Mouse (Mus musculus): ENCODE measurements around the gene Trim6. TPM values are rescaled to one million over a fixed set of nuclear protein-coding genes. Genes with fewer than 3 reads are reported as not detected.
A peak's percentile ranks its signal among the peaks of the same experiment; 100 is the strongest.

Trim6 gene
- total and polyA plus RNA-seq, 3 experiments, result 0.05 to 0.23 TPM; not detected in 1

DNA sequence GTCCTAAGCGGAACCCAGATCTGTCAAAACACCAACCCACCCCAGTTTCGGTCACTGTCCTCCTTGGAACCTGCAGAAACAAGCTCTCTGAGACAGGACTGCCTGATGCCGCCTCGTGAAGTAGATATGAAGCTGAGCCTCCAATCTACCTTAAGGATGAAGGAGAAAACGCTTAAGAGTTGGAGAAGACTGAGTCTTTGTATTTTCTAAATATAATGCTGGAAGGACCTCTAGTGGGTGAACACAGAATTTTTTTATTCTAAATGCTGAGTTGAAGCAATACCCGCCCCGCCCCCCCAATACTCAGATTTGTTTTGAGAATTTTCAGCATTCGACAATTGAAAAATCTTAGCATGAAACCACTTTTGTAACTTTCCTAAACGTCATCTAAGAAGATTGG lies 27.3 kb upstream of the Trim6 start:
- no peaks in the 10 kb centered on the region for H3K36me3 ChIP-seq (replicated peaks)
- no peak for ATAC-seq (ENCODE audit: extremely low read depth, insufficient number of reproducible peaks, low FRiP score, poor library complexity, severe bottlenecking)
- DNase-seq (ENCODE audit: low spot score), result no peak
- H3K27me3 ChIP-seq (ENCODE audit: insufficient read depth, low read length), result peaks cover 3% of the 10 kb centered on the region
- H3K4me3 ChIP-seq (ENCODE audit: low read depth, low read length), result no peak overlapping the region
- no peaks in the 10 kb centered on the region for H3K9me3 ChIP-seq (replicated peaks)
- TF ChIP-seq POLR2AphosphoS5 (IDR thresholded peaks at IDR 0.05; ENCODE audit: insufficient replicate concordance, low read depth, low read length) (no peak), GATA2 (IDR thresholded peaks at IDR 0.05; ENCODE audit: borderline replicate concordance, low read depth, low read length) (no peak), GATA1 (IDR thresholded peaks at IDR 0.05; ENCODE audit: borderline replicate concordance, low read length) (no peak), CTCF (IDR thresholded peaks at IDR 0.05; ENCODE audit: low read depth, low read length) (no peak), TAL1 (conservative IDR thresholded peaks at IDR 0.05; ENCODE audit: low read depth, low read length) (no peak)
- H3K4me1 ChIP-seq (ENCODE audit: insufficient read depth, low read depth, low read length), result no peaks in the 10 kb centered on the region

DNA sequence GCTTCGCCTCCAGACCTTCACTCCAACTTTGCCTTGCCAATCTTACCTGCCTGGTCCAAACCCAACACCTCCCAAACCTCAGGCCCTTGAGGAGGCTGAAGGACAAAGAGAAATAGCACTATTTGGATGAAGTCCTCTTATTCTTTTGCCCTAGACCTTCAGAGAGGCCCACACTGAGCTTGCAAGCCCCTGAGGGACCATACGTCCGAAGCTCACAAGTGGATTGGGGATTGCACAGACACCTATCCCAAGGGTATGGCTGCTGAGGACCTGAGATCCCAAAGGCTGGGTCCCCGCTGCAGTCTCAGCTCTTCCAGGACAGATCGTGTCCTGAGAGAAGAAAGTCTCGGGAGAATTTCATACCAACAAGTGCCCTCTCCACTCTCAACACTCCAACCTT lies 22.7 kb upstream of the Trim6 start, which contains the start of gene Olfr649:
Gene Olfr649 (minus strand): TSS at position 101 of the 400 bp plus-strand sequence.
- Histone ChIP-seq H3K9me3 (replicated peaks) (no peaks in the 10 kb centered on the region), H3K27me3 (ENCODE audit: insufficient read depth, low read length) (peaks cover 3% of the 10 kb centered on the region), H3K36me3 (replicated peaks) (no peaks in the 10 kb centered on the region), H3K4me1 (ENCODE audit: insufficient read depth, low read depth, low read length) (no peaks in the 10 kb centered on the region), H3K4me3 (ENCODE audit: low read depth, low read length) (no peak within 1 kb of the TSS)
- TF ChIP-seq GATA2 (IDR thresholded peaks at IDR 0.05; ENCODE audit: borderline replicate concordance, low read depth, low read length), result no peak
- no peak for TF ChIP-seq GATA1 (IDR thresholded peaks at IDR 0.05; ENCODE audit: borderline replicate concordance, low read length)
- TF ChIP-seq TAL1 (conservative IDR thresholded peaks at IDR 0.05; ENCODE audit: low read depth, low read length), result no peak
- no peak for TF ChIP-seq CTCF (IDR thresholded peaks at IDR 0.05; ENCODE audit: low read depth, low read length)
- TF ChIP-seq POLR2AphosphoS5 (IDR thresholded peaks at IDR 0.05; ENCODE audit: insufficient replicate concordance, low read depth, low read length), result no peak
- no peak for DNase-seq (ENCODE audit: low spot score)
- ATAC-seq (ENCODE audit: extremely low read depth, insufficient number of reproducible peaks, low FRiP score, poor library complexity, severe bottlenecking), result no peak

DNA sequence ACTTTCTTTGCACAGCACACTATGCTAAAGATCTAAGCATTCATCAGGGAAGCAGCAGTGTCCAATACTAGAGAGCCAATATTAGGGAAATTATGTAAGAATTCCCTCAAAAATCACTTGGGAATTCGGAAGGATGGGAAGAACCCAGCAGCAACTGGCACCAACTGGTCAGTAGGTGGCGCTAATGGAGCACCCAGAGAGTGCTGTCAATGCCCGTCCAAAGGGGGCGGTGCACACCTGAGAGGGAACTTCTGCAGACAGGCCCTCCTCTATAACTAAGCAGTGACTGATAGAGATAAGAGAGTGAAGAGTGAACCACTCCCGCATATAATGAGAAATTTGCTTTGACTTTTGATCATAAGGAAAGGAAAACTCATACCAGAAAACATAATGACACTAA lies 18.8 kb upstream of the Trim6 start:
- DNase-seq (ENCODE audit: low spot score), result peak; percentile 32

DNA sequence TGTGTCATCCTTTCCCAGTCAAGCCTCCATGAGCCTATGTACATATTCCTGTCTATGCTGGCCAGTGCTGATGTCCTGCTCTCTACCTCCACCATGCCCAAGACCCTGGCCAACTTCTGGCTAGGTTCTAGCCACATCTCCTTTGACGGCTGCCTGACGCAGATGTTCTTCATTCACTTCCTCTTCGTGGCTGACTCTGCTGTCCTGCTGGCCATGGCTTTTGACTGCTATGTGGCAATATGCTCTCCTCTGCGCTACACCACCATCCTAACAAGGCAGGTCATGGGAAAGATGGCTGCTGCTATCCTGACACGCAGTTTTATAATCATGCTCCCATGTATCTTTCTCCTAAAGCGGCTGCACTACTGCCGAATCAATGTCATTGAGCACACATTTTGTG lies 12.4 kb upstream of the Trim6 start:
- Histone ChIP-seq H3K9me3 (replicated peaks) (no peaks in the 10 kb centered on the region), H3K27me3 (ENCODE audit: insufficient read depth, low read length) (peaks cover 18% of the 10 kb centered on the region), H3K4me1 (ENCODE audit: insufficient read depth, low read depth, low read length) (no peaks in the 10 kb centered on the region), H3K4me3 (ENCODE audit: low read depth, low read length) (no peak overlapping the region), H3K36me3 (replicated peaks) (no peaks in the 10 kb centered on the region)
- no peak for TF ChIP-seq TAL1 (conservative IDR thresholded peaks at IDR 0.05; ENCODE audit: low read depth, low read length)
- no peak for TF ChIP-seq GATA1 (IDR thresholded peaks at IDR 0.05; ENCODE audit: borderline replicate concordance, low read length)
- TF ChIP-seq GATA2 (IDR thresholded peaks at IDR 0.05; ENCODE audit: borderline replicate concordance, low read depth, low read length), result no peak
- no peak for TF ChIP-seq POLR2AphosphoS5 (IDR thresholded peaks at IDR 0.05; ENCODE audit: insufficient replicate concordance, low read depth, low read length)
- TF ChIP-seq CTCF (IDR thresholded peaks at IDR 0.05; ENCODE audit: low read depth, low read length), result no peak
- no peak for DNase-seq (ENCODE audit: low spot score)
- ATAC-seq (ENCODE audit: extremely low read depth, insufficient number of reproducible peaks, low FRiP score, poor library complexity, severe bottlenecking), result no peak

More for the DNA sequence above, 18.8 kb upstream of the Trim6 start:
- Histone ChIP-seq H3K4me3 (ENCODE audit: low read depth, low read length) (no peak overlapping the region), H3K4me1 (ENCODE audit: insufficient read depth, low read depth, low read length) (no peaks in the 10 kb centered on the region), H3K27me3 (ENCODE audit: insufficient read depth, low read length) (peaks cover 21% of the 10 kb centered on the region), H3K36me3 (replicated peaks) (no peaks in the 10 kb centered on the region), H3K9me3 (replicated peaks) (no peaks in the 10 kb centered on the region)
- TF ChIP-seq CTCF (IDR thresholded peaks at IDR 0.05; ENCODE audit: low read depth, low read length), result peak; percentile 86
- TF ChIP-seq TAL1 (conservative IDR thresholded peaks at IDR 0.05; ENCODE audit: low read depth, low read length), result no peak
- ATAC-seq (ENCODE audit: extremely low read depth, insufficient number of reproducible peaks, low FRiP score, poor library complexity, severe bottlenecking), result peak; percentile 45; the same call in 1 of the 2 replicates

DNA sequence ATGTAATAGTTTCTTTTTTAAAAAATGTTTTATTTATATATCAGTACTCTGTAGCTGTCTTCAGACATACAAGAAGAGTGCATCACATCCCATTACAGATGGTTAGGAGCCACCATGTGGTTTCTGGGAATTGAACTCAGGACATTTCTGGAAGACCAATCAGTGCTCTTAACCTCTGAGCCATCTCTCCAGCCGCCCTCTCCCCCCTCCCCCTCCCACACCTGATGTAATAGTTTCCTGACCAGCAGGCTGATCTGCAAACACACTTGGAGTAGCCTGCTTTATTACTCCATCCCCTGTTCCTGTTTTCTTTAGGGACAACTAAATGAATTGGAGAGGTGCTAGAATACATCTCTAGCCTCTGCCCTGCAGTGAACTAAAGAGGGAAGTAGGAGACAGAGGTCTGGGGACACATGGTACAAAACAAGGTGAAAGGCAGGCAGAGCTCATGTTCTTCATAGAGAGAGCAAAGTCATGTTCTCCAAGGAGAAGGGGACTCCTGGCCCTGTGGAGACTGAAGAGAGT lies 2.5 kb upstream of the Trim6 start:
- Histone ChIP-seq H3K9me3 (replicated peaks) (no peaks in the 10 kb centered on the region), H3K4me1 (ENCODE audit: insufficient read depth, low read depth, low read length) (0 out of 2 replicates have a peak, but pooled peaks cover 2% of the 10 kb centered on the region), H3K27me3 (ENCODE audit: insufficient read depth, low read length) (peaks cover 23% of the 10 kb centered on the region), H3K4me3 (ENCODE audit: low read depth, low read length) (no peak overlapping the region), H3K36me3 (replicated peaks) (no peaks in the 10 kb centered on the region)
- no peak for DNase-seq (ENCODE audit: low spot score)
- no peak for ATAC-seq (ENCODE audit: extremely low read depth, insufficient number of reproducible peaks, low FRiP score, poor library complexity, severe bottlenecking)
- no peak for TF ChIP-seq CTCF (IDR thresholded peaks at IDR 0.05; ENCODE audit: low read depth, low read length)
- no peak for TF ChIP-seq POLR2AphosphoS5 (IDR thresholded peaks at IDR 0.05; ENCODE audit: insufficient replicate concordance, low read depth, low read length)
- no peak for TF ChIP-seq GATA1 (IDR thresholded peaks at IDR 0.05; ENCODE audit: borderline replicate concordance, low read length)

DNA sequence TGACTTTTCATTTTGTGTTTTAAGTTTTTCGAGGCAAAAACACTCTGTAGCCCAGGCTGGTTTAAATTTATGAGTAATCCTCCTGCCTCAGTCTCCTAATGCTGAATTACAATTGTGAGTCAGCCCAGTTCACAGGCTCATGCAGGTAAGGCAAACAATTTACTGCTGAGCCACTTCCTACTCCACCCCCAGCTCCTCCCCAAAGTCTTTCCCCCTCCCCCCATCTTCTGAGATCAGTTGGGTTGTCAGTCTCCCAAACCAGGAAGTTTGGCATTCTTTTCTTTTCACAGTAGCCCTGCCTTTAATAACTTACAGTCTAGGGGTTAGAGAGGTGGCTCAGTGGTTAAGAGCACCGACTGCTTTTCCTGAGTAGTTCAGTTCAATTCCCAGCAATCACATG lies 712 bp upstream of the Trim6 start:
- DNase-seq (ENCODE audit: low spot score) (no peak), ATAC-seq (ENCODE audit: extremely low read depth, insufficient number of reproducible peaks, low FRiP score, poor library complexity, severe bottlenecking) (no peak)
- TF ChIP-seq TAL1 (conservative IDR thresholded peaks at IDR 0.05; ENCODE audit: low read depth, low read length) (no peak), GATA1 (IDR thresholded peaks at IDR 0.05; ENCODE audit: borderline replicate concordance, low read length) (no peak), POLR2AphosphoS5 (IDR thresholded peaks at IDR 0.05; ENCODE audit: insufficient replicate concordance, low read depth, low read length) (no peak), GATA2 (IDR thresholded peaks at IDR 0.05; ENCODE audit: borderline replicate concordance, low read depth, low read length) (no peak), CTCF (IDR thresholded peaks at IDR 0.05; ENCODE audit: low read depth, low read length) (no peak)
- H3K36me3 ChIP-seq (replicated peaks), result no peaks in the 10 kb centered on the region
- no peaks in the 10 kb centered on the region for H3K9me3 ChIP-seq (replicated peaks)
- H3K4me3 ChIP-seq (ENCODE audit: low read depth, low read length), result no peak overlapping the region
- 0 out of 2 replicates have a peak, but pooled peaks cover 2% of the 10 kb centered on the region for H3K4me1 ChIP-seq (ENCODE audit: insufficient read depth, low read depth, low read length)
- peaks cover 25% of the 10 kb centered on the region for H3K27me3 ChIP-seq (ENCODE audit: insufficient read depth, low read length)
